Mouse (Mus musculus): ENCODE results near the gene Ciao2a.

DNA sequence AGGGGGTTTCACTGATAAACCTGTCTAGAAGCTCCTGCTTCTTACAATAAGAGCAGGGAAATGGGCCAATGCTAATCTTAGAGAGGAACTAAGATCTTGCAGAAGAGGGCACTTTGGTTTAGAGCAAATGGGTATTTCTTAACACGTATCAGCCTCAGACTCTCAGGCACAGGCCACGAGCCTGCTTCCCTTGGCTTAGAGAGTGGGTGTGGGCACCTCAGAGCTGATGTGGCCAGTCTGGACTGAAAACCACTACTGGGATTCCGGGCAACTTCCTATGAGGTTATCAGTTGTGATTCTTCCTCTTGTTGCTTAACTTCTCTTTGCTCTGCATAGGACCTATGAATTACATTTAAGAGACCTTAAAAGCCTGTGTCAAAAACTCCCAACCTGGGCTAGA is 12.1 kb upstream of the Ciao2a start:
- TF ChIP-seq CHD2 (IDR thresholded peaks at IDR 0.05; ENCODE audit: low read depth, low read length) (no peak), ZNF384 (IDR thresholded peaks at IDR 0.05; ENCODE audit: low read depth, low read length) (no peak), ZC3H11A (IDR thresholded peaks at IDR 0.05; ENCODE audit: borderline replicate concordance, low read depth, low read length) (no peak), HCFC1 (IDR thresholded peaks at IDR 0.05; ENCODE audit: borderline replicate concordance, insufficient read depth, low read length) (no peak)

Data from ES-E14 (cell line).